Mouse (Mus musculus): ENCODE measurements around the gene Edn3.

Edn3 gene

GRCm38 (mm10) chr2:174796998-174797397, 36.6 kb downstream of the Edn3 start:
- DNase-seq (ENCODE audit: low spot score in 2 of 2): no peak

GRCm38 (mm10) chr2:174797495-174798068, 37.2 kb downstream of the Edn3 start:
- no peak for DNase-seq (ENCODE audit: low spot score in 2 of 2)

- DNase-seq (ENCODE audit: low spot score in 2 of 2): no peak
These were observed 42.0 kb downstream of the Edn3 start for GRCm38 (mm10) chr2:174802453-174802852.

GRCm38 (mm10) chr2:174803661-174804060, 43.2 kb downstream of the Edn3 start:
- no peak for DNase-seq (ENCODE audit: low spot score in 2 of 2)

GRCm38 (mm10) chr2:174807900-174808299, 47.5 kb downstream of the Edn3 start:
- DNase-seq (ENCODE audit: low spot score in 2 of 2): no peak

GRCm38 (mm10) chr2:174809296-174809695, 48.9 kb downstream of the Edn3 start:
- DNase-seq (ENCODE audit: low spot score in 2 of 2): no peak

- no peak for DNase-seq (ENCODE audit: low spot score in 2 of 2)
These were observed 52.9 kb downstream of the Edn3 start for GRCm38 (mm10) chr2:174813306-174813705.

GRCm38 (mm10) chr2:174816163-174816562, 55.7 kb downstream of the Edn3 start:
- DNase-seq (ENCODE audit: low spot score in 2 of 2): no peak

- no peak for DNase-seq (ENCODE audit: low spot score in 2 of 2)
These were observed 59.9 kb downstream of the Edn3 start for GRCm38 (mm10) chr2:174820286-174820685.

GRCm38 (mm10) chr2:174827829-174828228, 67.4 kb downstream of the Edn3 start:
- DNase-seq (ENCODE audit: low spot score in 2 of 2): no peak

- DNase-seq (ENCODE audit: low spot score in 2 of 2): no peak
These were observed 73.2 kb downstream of the Edn3 start for GRCm38 (mm10) chr2:174833608-174834007.
